In genomic region chr7:30394379-30394778, GRCm38 (mm10) we compare ENCODE assay signal across 9 mouse cellular contexts. TPM values are rescaled to one million over a fixed set of nuclear protein-coding genes. Genes with fewer than 3 reads are reported as not detected.
A peak's percentile ranks its signal among the peaks of the same experiment; 100 is the strongest.
DNase-seq lines count a peak whose midpoint lies in the region; ATAC-seq and TF ChIP-seq lines count a peak whose summit lies in the region.
"Had no signal": no experiment of that assay in that cellular context is flagged by ENCODE, and none has a peak within 500 bp of the region (broad histone marks: within the 10 kb centered on the region; RNA-seq: fewer than 3 reads in every experiment).

No protein-coding gene starts in this region.

- H3K9ac ChIP-seq in hindbrain, embryonic 12.5 days = no peak overlapping the region
- H3K9ac ChIP-seq in heart, embryonic 11.5 days (ENCODE audit: low read depth, low read length) = no peak overlapping the region
- H3K9ac ChIP-seq in liver, adult 2 months (ENCODE audit: low read depth, low read length) = no peak overlapping the region
- no peak overlapping the region for H3K9ac ChIP-seq in neural tube, embryonic 13.5 days

- peaks cover 4% of the 10 kb centered on the region for H3K4me1 ChIP-seq in hindbrain, embryonic 10.5 days (replicated peaks)
- H3K4me1 ChIP-seq in hindbrain, embryonic 12.5 days = no peaks in the 10 kb centered on the region
- H3K4me1 ChIP-seq in heart, embryonic 11.5 days (ENCODE audit: control insufficient read depth, insufficient read depth, low read length) = no peaks in the 10 kb centered on the region
- no peaks in the 10 kb centered on the region for H3K4me1 ChIP-seq in liver, adult 2 months (ENCODE audit: control insufficient read depth, insufficient read depth, low read length)
- no peaks in the 10 kb centered on the region for H3K4me1 ChIP-seq in neural tube, embryonic 13.5 days (replicated peaks)

- no peak for ATAC-seq in hindbrain, embryonic 12.5 days (ENCODE audit: low FRiP score)
- peak; percentile 67 for ATAC-seq in heart, embryonic 11.5 days (replicated peaks; ENCODE audit: insufficient number of reproducible peaks, low FRiP score, low TSS enrichment)
- no peak for ATAC-seq in neural tube, embryonic 13.5 days (ENCODE audit: low read depth)

- no peaks in the 10 kb centered on the region for H3K79me2 ChIP-seq in liver, adult 2 months (ENCODE audit: control insufficient read depth, insufficient read depth, low read length)

- no peak for TF ChIP-seq POLR2A in liver, adult 2 months (IDR thresholded peaks at IDR 0.05; ENCODE audit: extremely low read depth, insufficient read depth, low read length)

- no peaks in the 10 kb centered on the region for H3K27me3 ChIP-seq in hindbrain, embryonic 10.5 days (ENCODE audit: insufficient read depth, poor library complexity, severe bottlenecking)
- H3K27me3 ChIP-seq in hindbrain, embryonic 12.5 days = no peaks in the 10 kb centered on the region
- no peaks in the 10 kb centered on the region for H3K27me3 ChIP-seq in heart, embryonic 11.5 days (ENCODE audit: control insufficient read depth, insufficient read depth, low read length)
- no peaks in the 10 kb centered on the region for H3K27me3 ChIP-seq in liver, adult 2 months (ENCODE audit: control insufficient read depth, insufficient read depth, low read length)
- H3K27me3 ChIP-seq in neural tube, embryonic 13.5 days = no peaks in the 10 kb centered on the region

- DNase-seq in hindbrain, embryonic 10.5 days (ENCODE audit: low spot score) = peak; percentile 8
- peak; percentile 88 for DNase-seq in T-cell, adult 2 months (ENCODE audit: low spot score)
- DNase-seq in liver, adult 2 months (ENCODE audit: extremely low read depth, low read depth, low spot score) = peak; percentile 45
- DNase-seq in testis, postnatal 14 days (ENCODE audit: low spot score) = no peak
- no peak for DNase-seq in cerebellum, postnatal 36 days

- WGBS in hindbrain, embryonic 10.5 days = 65% methylated on average over 11 of the region's 11 CpGs
- WGBS in hindbrain, embryonic 12.5 days = 55% methylated on average over 11 of the region's 11 CpGs
- WGBS in heart, embryonic 11.5 days (ENCODE audit: insufficient replicate concordance) = 42% methylated on average over 11 of the region's 11 CpGs
- WGBS in liver, adult 2 months = 62% methylated on average over 11 of the region's 11 CpGs
- 67% methylated on average over 11 of the region's 11 CpGs for WGBS in neural tube, embryonic 13.5 days

- no peak for TF ChIP-seq CTCF in liver, adult 2 months (IDR thresholded peaks at IDR 0.05; ENCODE audit: low read depth, low read length)

- H3K9me3 ChIP-seq in hindbrain, embryonic 10.5 days = no peaks in the 10 kb centered on the region
- no peaks in the 10 kb centered on the region for H3K9me3 ChIP-seq in hindbrain, embryonic 12.5 days (replicated peaks)
- no peaks in the 10 kb centered on the region for H3K9me3 ChIP-seq in heart, embryonic 11.5 days (replicated peaks; ENCODE audit: control insufficient read depth, low read length)
- no peaks in the 10 kb centered on the region for H3K9me3 ChIP-seq in neural tube, embryonic 13.5 days

- H3K27ac ChIP-seq in hindbrain, embryonic 10.5 days = 0 out of 2 replicates have a peak overlapping the region, but pooled peaks have one; percentile 16
- no peak overlapping the region for H3K27ac ChIP-seq in hindbrain, embryonic 12.5 days
- peak overlapping the region; percentile 83 for H3K27ac ChIP-seq in heart, embryonic 11.5 days (ENCODE audit: low read depth, low read length)
- no peak overlapping the region; the same call in 1 of the 2 replicates for H3K27ac ChIP-seq in liver, adult 2 months (replicated peaks; ENCODE audit: insufficient read depth, low read depth, low read length)
- H3K27ac ChIP-seq in neural tube, embryonic 13.5 days (replicated peaks) = peak overlapping the region; percentile 49; the same call in 1 of the 2 replicates

- H3K4me3 ChIP-seq in hindbrain, embryonic 10.5 days = no peak overlapping the region
- H3K4me3 ChIP-seq in hindbrain, embryonic 12.5 days = no peak overlapping the region
- H3K4me3 ChIP-seq in heart, embryonic 11.5 days (ENCODE audit: low read depth, low read length) = no peak overlapping the region
- H3K4me3 ChIP-seq in liver, adult 2 months (ENCODE audit: insufficient read depth, low read depth, low read length) = no peak overlapping the region
- no peak overlapping the region for H3K4me3 ChIP-seq in neural tube, embryonic 13.5 days

- no peak overlapping the region for H3K4me2 ChIP-seq in hindbrain, embryonic 12.5 days (replicated peaks)
- H3K4me2 ChIP-seq in heart, embryonic 11.5 days = peak overlapping the region; percentile 16; the same call in 1 of the 2 replicates
- H3K4me2 ChIP-seq in neural tube, embryonic 13.5 days = no peak overlapping the region

- no peaks in the 10 kb centered on the region for H3K36me3 ChIP-seq in hindbrain, embryonic 10.5 days
- H3K36me3 ChIP-seq in hindbrain, embryonic 12.5 days = no peaks in the 10 kb centered on the region
- H3K36me3 ChIP-seq in heart, embryonic 11.5 days (ENCODE audit: control insufficient read depth, insufficient read depth, low read length) = no peaks in the 10 kb centered on the region
- H3K36me3 ChIP-seq in liver, adult 2 months (ENCODE audit: control insufficient read depth, insufficient read depth, low read length) = no peaks in the 10 kb centered on the region
- H3K36me3 ChIP-seq in neural tube, embryonic 13.5 days = no peaks in the 10 kb centered on the region

RNA-seq across cellular contexts. Expression of gene Tyrobp, which starts 19.2 kb away (rescaled TPM):
- polyA plus RNA-seq in hindbrain, embryonic 10.5 days (2016; fragmentation: Nextera tagmentation; extraction: Ambion mirVana) = 16.9 and 27.9 TPM in 2 replicates
- polyA plus RNA-seq in hindbrain, embryonic 12.5 days (2016; fragmentation: Nextera tagmentation; extraction: Ambion mirVana) = 17.7 and 19.7 TPM in 2 replicates
- 8.9 and 9.2 TPM in 2 replicates for polyA plus RNA-seq in heart, embryonic 11.5 days (2014; fragmentation: Nextera tagmentation; extraction: Ambion mirVana)
- 46.1 and 57.6 TPM in 2 replicates for total RNA-seq in liver, adult 2 months (2014; rRNA removed)
- polyA plus RNA-seq in liver, adult 2 months (2012; rRNA removed) = 48.1 and 86.4 TPM in 2 replicates
- polyA plus RNA-seq in neural tube, embryonic 13.5 days (2015; fragmentation: Nextera tagmentation; extraction: Ambion mirVana) = 35.3 and 40.8 TPM in 2 replicates

RNA-seq across cellular contexts. Expression of gene Hcst, which starts 25.3 kb away (rescaled TPM):
- polyA plus RNA-seq in hindbrain, embryonic 10.5 days (2016; fragmentation: Nextera tagmentation; extraction: Ambion mirVana) = 0.55 and 0.57 TPM in 2 replicates
- 0.57 and 0.86 TPM in 2 replicates for polyA plus RNA-seq in hindbrain, embryonic 12.5 days (2016; fragmentation: Nextera tagmentation; extraction: Ambion mirVana)
- 0.53 and 0.99 TPM in 2 replicates for polyA plus RNA-seq in heart, embryonic 11.5 days (2014; fragmentation: Nextera tagmentation; extraction: Ambion mirVana)
- total RNA-seq in liver, adult 2 months (2014; rRNA removed) = 1.9 and 2.1 TPM in 2 replicates
- polyA plus RNA-seq in liver, adult 2 months (2012; rRNA removed) = 3.3 and 5.0 TPM in 2 replicates
- polyA plus RNA-seq in neural tube, embryonic 13.5 days (2015; fragmentation: Nextera tagmentation; extraction: Ambion mirVana) = 1.0 TPM in 1 of 2 replicates, not detected in the other
- total RNA-seq: layer of hippocampus, postnatal 14 days had no signal

RNA-seq across cellular contexts. Expression of gene Nfkbid, which starts 27.2 kb away (rescaled TPM):
- polyA plus RNA-seq in hindbrain, embryonic 10.5 days (2016; fragmentation: Nextera tagmentation; extraction: Ambion mirVana) = 1.5 and 1.7 TPM in 2 replicates
- polyA plus RNA-seq in hindbrain, embryonic 12.5 days (2016; fragmentation: Nextera tagmentation; extraction: Ambion mirVana) = 1.3 and 2.2 TPM in 2 replicates
- polyA plus RNA-seq in heart, embryonic 11.5 days (2014; fragmentation: Nextera tagmentation; extraction: Ambion mirVana) = 1.0 and 1.4 TPM in 2 replicates
- total RNA-seq in liver, adult 2 months (2014; rRNA removed) = 0.55 and 1.0 TPM in 2 replicates
- polyA plus RNA-seq in liver, adult 2 months (2012; rRNA removed) = 0.52 and 0.92 TPM in 2 replicates
- 1.9 and 2.8 TPM in 2 replicates for polyA plus RNA-seq in neural tube, embryonic 13.5 days (2015; fragmentation: Nextera tagmentation; extraction: Ambion mirVana)

RNA-seq across cellular contexts. Expression of gene Lrfn3, which starts 31.8 kb away (rescaled TPM):
- 5.5 and 7.8 TPM in 2 replicates for polyA plus RNA-seq in hindbrain, embryonic 10.5 days (2016; fragmentation: Nextera tagmentation; extraction: Ambion mirVana)
- 9.3 and 10.1 TPM in 2 replicates for polyA plus RNA-seq in hindbrain, embryonic 12.5 days (2016; fragmentation: Nextera tagmentation; extraction: Ambion mirVana)
- polyA plus RNA-seq in heart, embryonic 11.5 days (2014; fragmentation: Nextera tagmentation; extraction: Ambion mirVana) = 1.4 and 1.5 TPM in 2 replicates
- 0.74 and 1.7 TPM in 2 replicates for total RNA-seq in liver, adult 2 months (2014; rRNA removed)
- 12.9 and 22.2 TPM in 2 replicates for polyA plus RNA-seq in liver, adult 2 months (2012; rRNA removed)
- polyA plus RNA-seq in neural tube, embryonic 13.5 days (2015; fragmentation: Nextera tagmentation; extraction: Ambion mirVana) = 10.8 and 12.7 TPM in 2 replicates

RNA-seq across cellular contexts. Expression of gene Aplp1, which starts 51.0 kb away (rescaled TPM):
- polyA plus RNA-seq in hindbrain, embryonic 10.5 days (2016; fragmentation: Nextera tagmentation; extraction: Ambion mirVana) = 69.7 and 184 TPM in 2 replicates
- polyA plus RNA-seq in hindbrain, embryonic 12.5 days (2016; fragmentation: Nextera tagmentation; extraction: Ambion mirVana) = 348 and 365 TPM in 2 replicates
- polyA plus RNA-seq in heart, embryonic 11.5 days (2014; fragmentation: Nextera tagmentation; extraction: Ambion mirVana) = 34.9 and 37.8 TPM in 2 replicates
- 0.18 and 0.74 TPM in 2 replicates for total RNA-seq in liver, adult 2 months (2014; rRNA removed)
- 0.65 and 0.70 TPM in 2 replicates for polyA plus RNA-seq in liver, adult 2 months (2012; rRNA removed)
- polyA plus RNA-seq in neural tube, embryonic 13.5 days (2015; fragmentation: Nextera tagmentation; extraction: Ambion mirVana) = 528 and 571 TPM in 2 replicates

Comparison
In these comparisons a context has a peak if more than half of its experiments do, and no peak if none do; other contexts are left out.
1. H3K27ac ChIP-seq: peak in hindbrain, embryonic 10.5 days (single experiment), heart, embryonic 11.5 days (single experiment) and neural tube, embryonic 13.5 days (single experiment); none in hindbrain, embryonic 12.5 days (single experiment) and liver, adult 2 months (single experiment).
2. DNase-seq: peak in hindbrain, embryonic 10.5 days (single experiment), T-cell, adult 2 months (single experiment) and liver, adult 2 months (single experiment); none in testis, postnatal 14 days (single experiment) and cerebellum, postnatal 36 days (0 of 2).